Mouse (Mus musculus): ENCODE measurements around the gene Fastkd2. TPM values are rescaled to one million over a fixed set of nuclear protein-coding genes. Genes with fewer than 3 reads are reported as not detected.

Gene Fastkd2
- 56.8 and 60.5 TPM in 2 replicates for polyA plus RNA-seq (2015; fragmentation: Nextera tagmentation; extraction: Ambion mirVana)

DNA sequence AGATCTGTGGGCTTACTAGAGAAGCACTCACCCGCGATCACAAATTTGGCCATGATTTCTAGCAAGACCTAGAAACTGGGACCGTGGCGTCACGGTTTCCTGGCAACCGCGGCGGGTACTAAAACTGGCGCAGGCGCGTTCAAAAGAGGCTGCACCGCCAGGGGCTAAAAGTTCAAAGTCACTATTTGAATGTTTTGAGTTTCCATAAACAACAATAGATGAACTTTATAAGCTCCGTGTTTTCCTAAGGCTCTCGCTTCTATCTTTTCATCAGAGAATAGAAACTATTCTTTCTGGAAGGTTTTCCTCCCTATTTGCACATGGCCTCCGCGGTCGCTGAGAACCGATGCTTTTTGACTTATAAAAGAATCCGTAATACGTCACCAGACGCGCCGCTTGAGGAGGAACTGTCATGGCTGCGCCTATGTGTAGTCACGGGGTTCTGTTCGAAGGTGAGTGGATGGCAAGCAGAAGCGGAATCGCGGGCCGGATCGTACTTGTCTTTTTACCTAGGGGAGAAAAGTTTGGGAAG is at the start of gene Fastkd2, which contains the start of gene Mdh1b:
TSS of gene Fastkd2 (plus strand) at position 375 of the 532 bp plus-strand sequence.
TSS of gene Mdh1b (minus strand) at position 79 of the 532 bp plus-strand sequence.
- Histone ChIP-seq H3K36me3 (no peaks in the 10 kb centered on the region), H3K4me1 (peaks cover 18% of the 10 kb centered on the region), H3K4me2 (peak within 1 kb of the TSS; percentile 64), H3K9ac (peak within 1 kb of the TSS; percentile 83), H3K4me3 (peak within 1 kb of the TSS; percentile 75), H3K9me3 (no peaks in the 10 kb centered on the region), H3K27ac (no peak within 1 kb of the TSS), H3K27me3 (peaks cover 4% of the 10 kb centered on the region; the same call in 1 of the 2 replicates)
- under 1% methylated on average over 31 of the region's 31 CpGs for WGBS
- peak; percentile 88 for ATAC-seq (ENCODE audit: insufficient number of reproducible peaks, insufficient read depth, low FRiP score, low TSS enrichment, low read depth)

DNA sequence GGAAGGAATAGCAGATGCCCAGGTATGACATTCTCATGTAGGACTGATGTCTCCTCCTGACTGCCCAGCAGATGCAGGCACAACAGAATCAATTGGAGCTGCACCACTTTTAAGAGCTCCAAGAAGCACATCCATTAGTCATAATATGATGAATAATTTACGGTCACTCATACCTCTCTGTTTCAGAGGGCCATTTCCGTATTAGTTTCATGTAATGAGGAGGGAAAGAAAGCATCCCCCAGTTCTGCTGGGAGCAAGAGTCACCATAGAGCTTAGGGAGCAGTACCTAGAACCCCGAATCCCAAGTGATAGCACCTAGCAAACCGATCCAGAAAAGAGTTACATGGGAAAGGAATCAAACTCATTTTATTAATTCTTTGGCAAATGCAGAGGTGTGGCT is 43.6 kb upstream of the Fastkd2 start, which contains the start of gene Dytn:
TSS of gene Dytn (minus strand) at position 101 of the 400 bp plus-strand sequence.
- no peak for ATAC-seq (ENCODE audit: insufficient number of reproducible peaks, insufficient read depth, low FRiP score, low TSS enrichment, low read depth)
- H3K4me2 ChIP-seq, result no peak within 1 kb of the TSS
- peaks cover 3% of the 10 kb centered on the region; the same call in 1 of the 2 replicates for H3K4me1 ChIP-seq
- no peaks in the 10 kb centered on the region for H3K27me3 ChIP-seq
- no peak within 1 kb of the TSS for H3K4me3 ChIP-seq
- no peaks in the 10 kb centered on the region for H3K36me3 ChIP-seq
- H3K27ac ChIP-seq, result no peak within 1 kb of the TSS
- no peaks in the 10 kb centered on the region for H3K9me3 ChIP-seq
- H3K9ac ChIP-seq, result no peak within 1 kb of the TSS
- WGBS, result 87% methylated on average over 4 of the region's 4 CpGs

DNA sequence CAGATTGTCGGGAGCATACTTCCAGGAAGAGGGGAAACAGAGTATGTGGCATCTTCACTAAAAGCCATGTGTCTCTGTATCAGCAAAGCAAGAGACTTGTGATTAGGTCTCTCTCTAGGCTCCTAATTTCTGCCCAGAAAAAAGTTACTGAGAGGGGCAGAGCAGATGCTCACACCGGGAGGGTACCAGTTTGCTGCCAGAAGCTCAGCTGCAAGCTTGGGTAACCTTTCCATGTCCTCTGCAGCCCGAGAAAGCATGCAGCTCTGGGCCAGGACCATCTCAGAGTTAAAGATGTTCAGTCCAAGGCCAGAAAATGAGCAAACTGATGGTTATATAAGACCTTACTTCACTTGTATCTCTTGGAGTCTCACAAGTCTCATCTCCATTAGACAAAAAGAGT is 33.6 kb upstream of the Fastkd2 start:
- no peaks in the 10 kb centered on the region for H3K36me3 ChIP-seq
- H3K4me2 ChIP-seq, result no peak overlapping the region
- no peaks in the 10 kb centered on the region for H3K27me3 ChIP-seq
- no peak for ATAC-seq (ENCODE audit: insufficient number of reproducible peaks, insufficient read depth, low FRiP score, low TSS enrichment, low read depth)
- WGBS, result 72% methylated on average over 3 of the region's 3 CpGs
- no peak overlapping the region for H3K4me3 ChIP-seq
- H3K4me1 ChIP-seq, result no peaks in the 10 kb centered on the region
- no peaks in the 10 kb centered on the region for H3K9me3 ChIP-seq
- no peak overlapping the region for H3K27ac ChIP-seq
- H3K9ac ChIP-seq, result no peak overlapping the region

DNA sequence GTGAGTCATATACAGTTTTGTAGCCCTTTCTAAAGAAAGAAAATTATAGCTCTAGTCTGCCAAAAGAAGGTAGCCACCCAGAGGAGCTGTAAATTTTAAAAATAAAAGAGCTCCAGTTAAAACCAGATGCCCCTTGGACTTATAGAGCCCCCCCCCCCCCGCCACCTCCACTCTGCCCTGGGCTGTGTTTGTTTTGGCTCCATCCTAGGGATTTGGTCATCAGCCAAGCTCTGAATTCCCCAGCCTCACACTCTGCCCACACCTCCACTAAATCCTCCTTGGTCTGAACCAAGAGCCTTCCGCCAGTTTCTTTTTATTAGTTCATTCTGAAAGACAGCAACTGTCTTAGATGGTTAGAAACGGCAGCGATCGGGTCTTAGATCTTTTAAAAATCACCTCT is 24.7 kb upstream of the Fastkd2 start:
- ATAC-seq (ENCODE audit: insufficient number of reproducible peaks, insufficient read depth, low FRiP score, low TSS enrichment, low read depth), result no peak
- H3K9me3 ChIP-seq, result no peaks in the 10 kb centered on the region
- H3K4me3 ChIP-seq, result no peak overlapping the region
- no peaks in the 10 kb centered on the region for H3K27me3 ChIP-seq
- no peak overlapping the region for H3K4me2 ChIP-seq
- no peaks in the 10 kb centered on the region for H3K36me3 ChIP-seq
- peaks cover 4% of the 10 kb centered on the region; the same call in 1 of the 2 replicates for H3K4me1 ChIP-seq
- H3K9ac ChIP-seq, result no peak overlapping the region
- 68% methylated on average over 5 of the region's 5 CpGs for WGBS
- H3K27ac ChIP-seq, result no peak overlapping the region

DNA sequence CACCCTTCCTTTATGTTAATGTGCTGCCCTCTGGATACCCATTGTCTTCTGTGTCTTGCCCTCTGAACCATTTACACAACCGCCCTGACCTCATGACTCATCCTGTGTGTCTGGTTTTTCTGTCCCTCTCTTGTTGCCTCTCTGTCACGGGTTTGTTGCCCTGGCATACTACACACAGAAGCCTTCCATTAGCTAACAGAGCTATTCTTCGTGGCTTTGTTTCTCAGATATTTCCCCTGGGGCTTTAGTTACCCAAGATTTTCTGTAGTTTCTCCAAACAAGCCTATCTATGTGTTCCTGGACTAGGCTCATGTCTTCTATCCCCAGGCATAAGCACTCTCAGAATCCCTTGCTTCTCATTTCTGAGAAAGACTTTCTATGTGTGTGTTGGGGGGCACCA is 21.5 kb upstream of the Fastkd2 start:
- Histone ChIP-seq H3K4me1 (peaks cover 4% of the 10 kb centered on the region; the same call in 1 of the 2 replicates), H3K4me3 (no peak overlapping the region), H3K9me3 (no peaks in the 10 kb centered on the region), H3K4me2 (no peak overlapping the region), H3K9ac (no peak overlapping the region), H3K36me3 (no peaks in the 10 kb centered on the region), H3K27me3 (no peaks in the 10 kb centered on the region), H3K27ac (no peak overlapping the region)
- ATAC-seq (ENCODE audit: insufficient number of reproducible peaks, insufficient read depth, low FRiP score, low TSS enrichment, low read depth), result no peak
- 54% methylated on average over 3 of the region's 3 CpGs for WGBS

DNA sequence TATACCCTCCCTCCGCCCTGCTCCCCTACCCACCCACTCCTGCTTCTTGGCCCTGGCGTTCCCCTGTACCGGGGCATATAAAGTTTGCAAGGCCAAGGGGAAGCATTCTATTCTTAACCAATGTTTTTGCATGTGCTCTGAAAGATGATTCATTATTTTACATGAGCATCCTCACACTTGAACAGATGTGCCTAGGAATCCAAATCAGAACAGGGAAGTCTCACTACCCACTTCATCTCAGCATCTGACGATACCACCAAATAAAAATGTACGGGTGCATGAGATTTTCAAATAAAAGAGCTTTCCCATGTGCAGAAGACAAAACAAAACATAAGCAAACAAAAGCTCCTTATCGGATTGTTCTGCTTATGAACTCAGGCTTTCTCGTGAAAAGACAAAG is 10.3 kb upstream of the Fastkd2 start:
- Histone ChIP-seq H3K4me2 (no peak overlapping the region), H3K27me3 (no peaks in the 10 kb centered on the region), H3K4me1 (no peaks in the 10 kb centered on the region), H3K9me3 (no peaks in the 10 kb centered on the region), H3K4me3 (no peak overlapping the region), H3K27ac (no peak overlapping the region), H3K9ac (no peak overlapping the region), H3K36me3 (no peaks in the 10 kb centered on the region)
- 86% methylated on average over 7 of the region's 7 CpGs for WGBS
- no peak for ATAC-seq (ENCODE audit: insufficient number of reproducible peaks, insufficient read depth, low FRiP score, low TSS enrichment, low read depth)

DNA sequence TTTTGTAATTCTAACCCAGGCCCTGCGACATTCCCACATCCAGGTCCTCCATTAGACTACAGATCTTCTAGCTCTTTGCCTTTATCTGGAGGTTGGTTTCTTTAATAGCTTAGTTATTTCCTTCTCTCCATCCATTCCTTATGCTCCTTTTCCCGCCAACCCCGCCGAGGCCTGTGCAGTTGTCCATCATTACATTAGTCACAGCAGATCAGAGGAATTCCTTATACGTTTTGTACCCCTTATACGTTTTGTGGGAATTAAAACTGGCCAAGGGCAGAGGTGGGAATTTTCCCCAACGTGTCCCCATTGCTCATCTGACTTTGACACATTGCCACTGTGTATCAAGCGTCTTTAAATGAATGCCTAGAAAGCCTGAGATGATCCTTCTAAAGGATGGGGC is 618 bp upstream of the Fastkd2 start:
- Histone ChIP-seq H3K36me3 (no peaks in the 10 kb centered on the region), H3K27me3 (peaks cover 4% of the 10 kb centered on the region; the same call in 1 of the 2 replicates), H3K4me3 (peak overlapping the region; percentile 75), H3K9ac (peak overlapping the region; percentile 59), H3K27ac (no peak overlapping the region), H3K4me2 (peak overlapping the region; percentile 64), H3K9me3 (no peaks in the 10 kb centered on the region), H3K4me1 (peaks cover 18% of the 10 kb centered on the region)
- 40% methylated on average over 8 of the region's 8 CpGs for WGBS
- ATAC-seq (ENCODE audit: insufficient number of reproducible peaks, insufficient read depth, low FRiP score, low TSS enrichment, low read depth), result no peak

DNA sequence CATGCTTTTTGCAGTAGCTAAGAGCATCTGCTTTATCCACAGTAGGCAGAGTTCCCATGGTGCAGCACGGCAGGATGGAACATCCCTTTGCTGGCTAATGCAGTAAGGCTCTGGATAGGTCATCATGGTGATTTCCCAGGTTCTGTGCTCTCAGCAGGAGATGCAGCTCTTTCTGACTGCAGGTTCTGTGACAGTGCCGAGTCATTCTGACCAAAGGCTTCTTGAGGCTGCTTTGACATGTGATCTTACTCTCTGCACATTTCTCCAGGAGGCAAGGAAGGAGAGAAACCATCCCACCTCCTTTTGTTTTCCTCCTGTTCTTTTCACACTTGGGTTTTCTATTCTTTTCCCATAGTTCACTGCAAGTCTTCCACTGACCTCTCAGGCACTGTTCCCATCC is 25.6 kb downstream of the Fastkd2 start:
- WGBS, result 57% methylated on average over 2 of the region's 2 CpGs

DNA sequence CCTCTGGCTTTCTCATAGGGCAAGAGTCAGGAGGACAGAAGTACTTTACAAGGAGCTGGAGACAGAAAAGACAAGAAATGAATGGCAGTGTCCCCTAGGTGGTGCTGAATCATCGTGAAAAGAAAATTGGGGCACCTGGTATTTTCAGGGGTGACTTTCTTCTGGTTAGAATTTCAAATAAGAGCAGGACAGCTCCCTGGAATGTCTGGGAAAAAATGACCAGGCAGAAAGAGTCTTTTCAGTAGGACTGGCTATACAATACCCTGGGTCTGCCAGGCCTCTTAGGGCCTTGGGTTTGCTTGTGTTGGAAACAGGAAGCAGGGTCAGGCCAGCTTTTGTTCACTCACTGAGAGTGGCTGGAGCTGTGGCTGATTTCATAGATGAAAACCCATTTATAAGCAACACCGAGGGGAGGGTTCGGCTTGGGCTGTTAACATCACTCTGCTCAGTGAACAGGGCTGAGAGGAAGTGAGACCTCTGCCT is 32.8 kb downstream of the Fastkd2 start:
- Histone ChIP-seq H3K27me3 (no peaks in the 10 kb centered on the region), H3K9me3 (no peaks in the 10 kb centered on the region), H3K9ac (no peak overlapping the region), H3K4me2 (no peak overlapping the region), H3K36me3 (no peaks in the 10 kb centered on the region), H3K4me1 (peaks cover 29% of the 10 kb centered on the region), H3K4me3 (no peak overlapping the region), H3K27ac (no peak overlapping the region)
- 14% methylated on average over 3 of the region's 3 CpGs for WGBS
- ATAC-seq (ENCODE audit: insufficient number of reproducible peaks, insufficient read depth, low FRiP score, low TSS enrichment, low read depth), result no peak

More for the DNA sequence above, 25.6 kb downstream of the Fastkd2 start:
- Histone ChIP-seq H3K27me3 (no peaks in the 10 kb centered on the region), H3K4me1 (no peaks in the 10 kb centered on the region), H3K9ac (no peak overlapping the region), H3K9me3 (no peaks in the 10 kb centered on the region), H3K27ac (no peak overlapping the region), H3K4me2 (no peak overlapping the region), H3K4me3 (no peak overlapping the region), H3K36me3 (peaks cover 20% of the 10 kb centered on the region)
- no peak for ATAC-seq (ENCODE audit: insufficient number of reproducible peaks, insufficient read depth, low FRiP score, low TSS enrichment, low read depth)

DNA sequence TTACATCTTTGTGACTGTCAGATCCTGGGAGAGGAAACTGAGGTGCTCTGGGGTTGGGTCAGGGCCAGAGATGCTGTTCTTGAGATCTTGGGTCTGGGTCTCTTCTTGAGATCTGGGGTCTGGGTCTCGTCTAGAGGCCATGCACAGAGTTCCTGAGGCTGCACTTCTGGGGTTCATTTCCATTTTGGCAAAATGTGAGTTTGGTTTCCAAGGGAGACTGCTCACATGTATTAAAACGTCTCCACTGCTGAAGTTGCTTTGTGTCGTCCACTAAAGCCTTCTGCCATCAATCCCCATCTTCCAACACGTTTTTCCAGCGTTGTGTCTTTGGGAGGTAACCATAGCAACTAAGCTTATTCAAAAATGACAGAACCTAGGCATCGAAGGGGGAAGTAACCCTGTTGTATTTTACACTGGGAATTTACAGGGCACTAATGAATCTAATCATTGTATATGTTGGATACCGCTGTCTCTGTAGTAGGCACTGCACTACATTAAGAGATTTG is 33.5 kb downstream of the Fastkd2 start:
- H3K36me3 ChIP-seq, result no peaks in the 10 kb centered on the region
- H3K4me1 ChIP-seq, result peaks cover 36% of the 10 kb centered on the region
- no peaks in the 10 kb centered on the region for H3K27me3 ChIP-seq
- H3K4me2 ChIP-seq, result no peak overlapping the region
- H3K4me3 ChIP-seq, result no peak overlapping the region
- H3K9me3 ChIP-seq, result no peaks in the 10 kb centered on the region
- ATAC-seq (ENCODE audit: insufficient number of reproducible peaks, insufficient read depth, low FRiP score, low TSS enrichment, low read depth), result no peak
- no peak overlapping the region for H3K27ac ChIP-seq
- 54% methylated on average over 7 of the region's 7 CpGs for WGBS
- H3K9ac ChIP-seq, result no peak overlapping the region

DNA sequence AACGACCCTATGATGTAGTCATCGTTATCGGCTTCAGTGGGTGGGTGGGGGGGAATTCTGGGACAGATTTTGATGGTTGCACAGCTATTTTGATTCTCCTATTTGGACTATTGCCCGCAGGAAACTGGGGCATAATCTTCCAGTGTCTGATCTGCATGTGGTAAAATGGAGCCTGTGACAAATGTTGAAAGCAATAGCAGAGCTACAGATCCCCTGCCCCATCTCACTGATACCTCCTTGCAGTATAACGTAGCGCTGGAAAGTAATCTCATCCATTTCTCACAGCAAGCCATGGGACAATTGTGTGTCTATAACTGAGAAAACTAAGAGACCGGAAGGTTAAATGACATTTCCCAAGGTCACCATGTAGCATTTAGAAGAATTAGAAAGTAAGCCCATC is 34.0 kb downstream of the Fastkd2 start:
- Histone ChIP-seq H3K4me2 (no peak overlapping the region), H3K9ac (no peak overlapping the region), H3K4me1 (peaks cover 40% of the 10 kb centered on the region), H3K27me3 (no peaks in the 10 kb centered on the region), H3K4me3 (no peak overlapping the region), H3K36me3 (no peaks in the 10 kb centered on the region), H3K27ac (no peak overlapping the region), H3K9me3 (no peaks in the 10 kb centered on the region)
- no peak for ATAC-seq (ENCODE audit: insufficient number of reproducible peaks, insufficient read depth, low FRiP score, low TSS enrichment, low read depth)
- 86% methylated on average over 7 of the region's 7 CpGs for WGBS

DNA sequence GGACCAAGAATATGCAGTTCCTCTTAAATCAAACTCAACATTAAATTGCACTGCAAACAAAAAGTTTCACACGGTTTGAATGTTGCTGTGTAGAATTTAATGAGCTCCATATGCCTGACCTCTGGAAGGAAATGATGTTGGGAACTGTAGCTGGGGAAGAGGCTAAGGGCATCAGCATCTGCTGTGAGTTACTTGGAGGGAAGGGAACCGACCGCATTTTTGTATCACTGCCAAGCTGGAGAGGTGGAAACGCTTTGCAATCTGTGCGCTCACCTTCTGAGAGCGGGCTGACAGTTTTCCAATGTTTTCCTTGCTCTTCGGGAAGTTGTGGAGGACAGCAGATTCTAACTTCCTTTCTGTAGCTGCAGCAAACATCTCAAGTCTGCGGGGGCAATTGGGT is 37.7 kb downstream of the Fastkd2 start:
- WGBS, result 25% methylated on average over 8 of the region's 8 CpGs
- Histone ChIP-seq H3K27me3 (no peaks in the 10 kb centered on the region), H3K4me2 (peak overlapping the region; percentile 43), H3K4me1 (peaks cover 40% of the 10 kb centered on the region), H3K27ac (peak overlapping the region; percentile 5), H3K9me3 (no peaks in the 10 kb centered on the region), H3K4me3 (no peak overlapping the region), H3K36me3 (no peaks in the 10 kb centered on the region), H3K9ac (no peak overlapping the region)
- peak; percentile 67 for ATAC-seq (ENCODE audit: insufficient number of reproducible peaks, insufficient read depth, low FRiP score, low TSS enrichment, low read depth)

All from embryonic facial prominence, embryonic 13.5 days (tissue).